Mouse (Mus musculus) embryonic facial prominence, embryonic 13.5 days (tissue): ENCODE measurements around the gene Tac4. TPM values are rescaled to one million over a fixed set of nuclear protein-coding genes. Genes with fewer than 3 reads are reported as not detected.

ENCODE experiments used
- ATAC-seq: fragments of 200-750 bp; cut with Nextera tagmentation; 2 replicates; pipeline ENCODE4 v1.8.0; 2017; ENCODE audit warnings: low read depth; ENCODE audit not compliant: insufficient number of reproducible peaks, insufficient read depth, low FRiP score, low TSS enrichment
- H3K27ac ChIP-seq: fragments of 300-500 bp; sonication (generic); 2 replicates; pipeline ENCODE4 v1.5.1; 2015; ENCODE audit warnings: moderate library complexity, mild to moderate bottlenecking, inconsistent platforms
- H3K27me3 ChIP-seq: fragments of 300-500 bp; sonication (generic); 2 replicates; pipeline ENCODE4 v1.6.1; 2015; ENCODE audit warnings: mild to moderate bottlenecking, inconsistent platforms
- H3K36me3 ChIP-seq: fragments of 300-500 bp; sonication (generic); 2 replicates; pipeline ENCODE4 v1.6.1; 2015; ENCODE audit warnings: mild to moderate bottlenecking, inconsistent platforms
- H3K4me1 ChIP-seq: fragments of 300-500 bp; sonication (generic); 2 replicates; pipeline ENCODE4 v1.6.1; 2015; ENCODE audit warnings: inconsistent platforms
- H3K4me2 ChIP-seq: fragments of 300-500 bp; sonication (generic); 2 replicates; pipeline ENCODE4 v1.6.1; 2015; ENCODE audit warnings: moderate library complexity, mild to moderate bottlenecking, inconsistent platforms
- H3K4me3 ChIP-seq: fragments of 300-500 bp; sonication (generic); 2 replicates; pipeline ENCODE4 v1.5.1; 2015; ENCODE audit warnings: mild to moderate bottlenecking, inconsistent platforms
- H3K9ac ChIP-seq: fragments of 300-500 bp; sonication (generic); 2 replicates; pipeline ENCODE4 v1.6.1; 2015; ENCODE audit warnings: mild to moderate bottlenecking, inconsistent platforms
- H3K9me3 ChIP-seq: fragments of 300-500 bp; sonication (generic); 2 replicates; pipeline ENCODE4 v1.6.1; 2016; ENCODE audit warnings: inconsistent platforms
- WGBS: fragments of 180-500 bp; shearing (Covaris S2); methylation state at CpG from one replicate; pipeline ENCODE4 v1.1.7; 2015; ENCODE audit warnings: mixed read lengths; 5-methylcytosine and 5-hydroxymethylcytosine counted together
- polyA plus RNA-seq: library from polyadenylated mRNA; unstranded; fragments of >200 nt; fragmentation: Nextera tagmentation; extraction: Ambion mirVana; gene quantifications from 2 replicates; pipeline ENCODE4 v1.2.1, GENCODE M21; 2015

The Tac4 gene
- polyA plus RNA-seq, 1 experiment from 2014 or later, result not detected

DNA sequence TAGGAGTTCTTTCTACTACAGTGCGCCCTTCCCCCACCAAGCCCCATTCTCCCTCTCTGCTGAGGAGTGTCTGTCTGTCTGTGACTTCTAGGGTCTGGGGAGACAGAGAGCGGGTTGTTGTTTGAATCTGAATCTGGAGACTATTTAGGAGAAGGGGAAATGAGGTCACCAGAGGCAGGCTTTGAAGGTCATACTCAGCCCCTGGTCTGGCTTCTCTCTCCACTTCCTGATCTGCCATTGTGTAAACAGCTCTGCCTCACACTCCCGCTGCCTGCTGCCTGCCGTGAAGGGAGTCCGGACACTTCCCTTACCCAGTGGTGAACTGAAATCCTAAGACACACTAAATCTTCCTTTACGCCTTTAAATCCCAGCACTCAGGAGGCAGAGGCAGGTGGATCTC is 22.9 kb upstream of the Tac4 start:
- H3K4me3 ChIP-seq, result no peak overlapping the region
- 50% methylated on average over 6 of the region's 6 CpGs for whole genome bisulfite sequencing
- H3K36me3 ChIP-seq, result no peaks in the 10 kb centered on the region
- no peak for ATAC-seq
- no peak overlapping the region for H3K4me2 ChIP-seq
- H3K27ac ChIP-seq, result no peak overlapping the region
- H3K27me3 ChIP-seq, result no peaks in the 10 kb centered on the region
- no peaks in the 10 kb centered on the region for H3K9me3 ChIP-seq
- H3K9ac ChIP-seq, result no peak overlapping the region
- peaks cover 11% of the 10 kb centered on the region for H3K4me1 ChIP-seq

- H3K9me3 ChIP-seq, result no peaks in the 10 kb centered on the region
- no peak overlapping the region for H3K27ac ChIP-seq
- no peaks in the 10 kb centered on the region for H3K27me3 ChIP-seq
- peaks cover 26% of the 10 kb centered on the region for H3K4me1 ChIP-seq
- H3K4me3 ChIP-seq, result no peak overlapping the region
- H3K9ac ChIP-seq, result no peak overlapping the region
- no peak for ATAC-seq
- 67% methylated on average over 6 of the region's 6 CpGs for WGBS
- no peaks in the 10 kb centered on the region for H3K36me3 ChIP-seq
- H3K4me2 ChIP-seq, result no peak overlapping the region
These were observed 18.7 kb upstream of the Tac4 start for GRCm38 (mm10) chr11:95242653-95243052.

DNA sequence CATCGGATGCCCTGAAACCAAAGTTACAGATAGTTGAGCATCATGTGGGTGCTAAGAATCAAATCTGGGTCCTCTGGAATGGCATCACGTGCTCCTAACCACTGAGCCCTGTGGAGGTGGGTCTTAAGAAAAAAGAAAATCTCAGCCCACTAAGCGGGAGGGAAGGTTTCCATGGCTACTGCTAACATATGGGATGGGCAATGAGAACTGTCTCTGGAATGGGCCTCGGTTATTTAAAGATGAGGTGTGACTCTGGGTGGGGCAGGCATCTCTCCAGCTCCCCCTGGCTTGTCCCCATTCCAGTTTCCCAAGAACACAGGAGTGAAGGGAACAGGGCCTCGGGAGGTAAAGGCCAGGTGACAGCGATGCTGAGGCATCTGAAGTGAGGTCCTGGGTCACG is 15.9 kb upstream of the Tac4 start:
- Histone ChIP-seq H3K27ac (no peak overlapping the region), H3K9me3 (no peaks in the 10 kb centered on the region), H3K9ac (no peak overlapping the region), H3K4me1 (peaks cover 33% of the 10 kb centered on the region), H3K27me3 (no peaks in the 10 kb centered on the region), H3K36me3 (no peaks in the 10 kb centered on the region), H3K4me2 (no peak overlapping the region), H3K4me3 (no peak overlapping the region)
- WGBS, result 73% methylated on average over 7 of the region's 7 CpGs
- no peak for ATAC-seq

DNA sequence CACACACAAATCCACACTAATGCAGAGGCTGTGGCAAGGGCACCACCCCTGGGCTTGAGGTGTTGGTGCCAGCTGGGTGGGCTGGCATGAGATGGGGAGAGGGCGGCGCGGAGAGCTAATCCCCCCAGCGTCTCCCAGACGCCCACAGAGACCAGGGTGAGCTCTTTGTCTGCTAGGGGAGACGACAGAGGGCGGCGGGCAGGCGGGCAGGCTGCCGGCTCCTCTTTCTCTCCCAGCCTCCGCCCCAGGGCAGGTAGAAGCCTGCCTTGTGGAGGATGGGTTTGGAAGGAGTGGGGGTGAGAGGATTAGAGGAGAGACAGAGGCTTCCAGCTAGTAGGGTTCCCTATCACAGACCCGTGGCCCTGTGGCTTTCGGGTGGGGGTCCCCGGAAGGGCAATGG is 14.3 kb upstream of the Tac4 start:
- Histone ChIP-seq H3K36me3 (no peaks in the 10 kb centered on the region), H3K9me3 (no peaks in the 10 kb centered on the region), H3K4me1 (peaks cover 32% of the 10 kb centered on the region), H3K4me2 (peak overlapping the region; percentile 22), H3K4me3 (no peak overlapping the region), H3K27ac (peak overlapping the region; percentile 75), H3K27me3 (no peaks in the 10 kb centered on the region), H3K9ac (peak overlapping the region; percentile 49; the same call in 1 of the 2 replicates)
- peak; percentile 33; the same call in 1 of the 2 replicates for ATAC-seq
- 24% methylated on average over 14 of the region's 14 CpGs for WGBS

DNA sequence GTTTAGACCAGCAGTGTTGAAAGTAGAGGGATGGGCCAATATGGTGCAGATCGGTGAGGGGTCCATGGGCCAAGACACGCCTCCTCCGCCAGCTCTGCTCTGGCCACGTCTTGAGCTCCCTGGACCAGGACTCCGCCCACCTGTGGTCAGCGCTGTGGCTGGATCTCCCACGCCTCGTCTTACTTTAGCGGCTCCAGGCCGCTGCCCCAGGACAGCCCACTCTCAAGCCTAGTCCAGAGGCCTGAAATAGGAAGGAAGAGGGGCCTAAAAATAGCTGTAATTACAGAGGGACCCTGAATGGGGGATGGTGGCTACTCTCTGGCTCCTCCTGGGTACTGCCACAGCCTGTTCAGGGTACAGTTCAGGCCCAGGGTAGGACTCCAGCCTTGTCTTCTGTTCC is 11.2 kb upstream of the Tac4 start:
- no peak overlapping the region for H3K4me3 ChIP-seq
- WGBS, result 49% methylated on average over 10 of the region's 10 CpGs
- no peaks in the 10 kb centered on the region for H3K36me3 ChIP-seq
- peak overlapping the region; percentile 7; the same call in 1 of the 2 replicates for H3K27ac ChIP-seq
- peaks cover 32% of the 10 kb centered on the region for H3K4me1 ChIP-seq
- H3K4me2 ChIP-seq, result no peak overlapping the region
- H3K9ac ChIP-seq, result no peak overlapping the region
- 0 out of 2 replicates have a peak, but pooled peaks have one; percentile 21 for ATAC-seq
- no peaks in the 10 kb centered on the region for H3K27me3 ChIP-seq
- no peaks in the 10 kb centered on the region for H3K9me3 ChIP-seq

GRCm38 (mm10) chr11:95251295-95251694 is 10.0 kb upstream of the Tac4 start:
- no peak for ATAC-seq
- peaks cover 24% of the 10 kb centered on the region for H3K4me1 ChIP-seq
- 3% methylated on average over 11 of the region's 11 CpGs for WGBS
- no peak overlapping the region for H3K4me3 ChIP-seq
- no peaks in the 10 kb centered on the region for H3K36me3 ChIP-seq
- no peak overlapping the region for H3K27ac ChIP-seq
- H3K27me3 ChIP-seq, result no peaks in the 10 kb centered on the region
- no peaks in the 10 kb centered on the region for H3K9me3 ChIP-seq
- H3K4me2 ChIP-seq, result peak overlapping the region; percentile 14; the same call in 1 of the 2 replicates
- H3K9ac ChIP-seq, result no peak overlapping the region

GRCm38 (mm10) chr11:95252104-95252503 is 9.2 kb upstream of the Tac4 start:
- H3K9ac ChIP-seq, result 0 out of 2 replicates have a peak overlapping the region, but pooled peaks have one; percentile 16
- no peak for ATAC-seq
- H3K4me2 ChIP-seq, result no peak overlapping the region
- H3K9me3 ChIP-seq, result no peaks in the 10 kb centered on the region
- H3K4me1 ChIP-seq, result peaks cover 16% of the 10 kb centered on the region
- H3K27ac ChIP-seq, result no peak overlapping the region
- no peaks in the 10 kb centered on the region for H3K36me3 ChIP-seq
- 84% methylated on average over 6 of the region's 6 CpGs for WGBS
- no peaks in the 10 kb centered on the region for H3K27me3 ChIP-seq
- no peak overlapping the region for H3K4me3 ChIP-seq

DNA sequence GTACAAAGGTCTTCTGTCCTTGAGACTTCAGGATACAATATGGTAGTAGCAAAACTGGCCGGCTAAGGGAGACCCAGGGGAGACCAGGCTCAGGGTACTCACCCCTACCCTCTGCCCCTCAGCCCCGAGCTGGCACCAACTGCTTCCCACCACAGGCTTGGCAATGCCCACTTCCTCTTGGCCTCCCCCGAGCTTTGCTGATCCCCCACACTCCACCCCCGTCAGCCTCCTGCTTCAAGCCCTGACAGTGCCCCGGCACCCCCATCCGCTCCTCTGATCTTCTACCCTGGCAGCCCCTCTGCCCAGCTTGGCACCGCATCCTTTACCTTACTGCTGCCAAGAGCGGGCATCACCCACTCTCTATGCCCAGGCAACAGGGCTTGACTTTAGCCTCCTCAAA is 7.2 kb upstream of the Tac4 start:
- no peak overlapping the region for H3K4me2 ChIP-seq
- no peaks in the 10 kb centered on the region; the same call in 1 of the 2 replicates for H3K27me3 ChIP-seq
- H3K9ac ChIP-seq, result no peak overlapping the region
- H3K36me3 ChIP-seq, result no peaks in the 10 kb centered on the region
- no peak for ATAC-seq
- H3K4me3 ChIP-seq, result no peak overlapping the region
- H3K27ac ChIP-seq, result no peak overlapping the region
- H3K9me3 ChIP-seq, result no peaks in the 10 kb centered on the region
- peaks cover 18% of the 10 kb centered on the region for H3K4me1 ChIP-seq
- 81% methylated on average over 8 of the region's 8 CpGs for WGBS

- H3K9ac ChIP-seq, result no peak overlapping the region
- no peak overlapping the region for H3K4me2 ChIP-seq
- H3K27me3 ChIP-seq, result no peaks in the 10 kb centered on the region; the same call in 1 of the 2 replicates
- H3K4me1 ChIP-seq, result peaks cover 14% of the 10 kb centered on the region
- no peak overlapping the region for H3K27ac ChIP-seq
- no peaks in the 10 kb centered on the region for H3K36me3 ChIP-seq
- H3K4me3 ChIP-seq, result no peak overlapping the region
- WGBS, result 76% methylated on average over 6 of the region's 6 CpGs
- H3K9me3 ChIP-seq, result no peaks in the 10 kb centered on the region
- no peak for ATAC-seq
These were observed 5.6 kb upstream of the Tac4 start for GRCm38 (mm10) chr11:95255747-95256146.

DNA sequence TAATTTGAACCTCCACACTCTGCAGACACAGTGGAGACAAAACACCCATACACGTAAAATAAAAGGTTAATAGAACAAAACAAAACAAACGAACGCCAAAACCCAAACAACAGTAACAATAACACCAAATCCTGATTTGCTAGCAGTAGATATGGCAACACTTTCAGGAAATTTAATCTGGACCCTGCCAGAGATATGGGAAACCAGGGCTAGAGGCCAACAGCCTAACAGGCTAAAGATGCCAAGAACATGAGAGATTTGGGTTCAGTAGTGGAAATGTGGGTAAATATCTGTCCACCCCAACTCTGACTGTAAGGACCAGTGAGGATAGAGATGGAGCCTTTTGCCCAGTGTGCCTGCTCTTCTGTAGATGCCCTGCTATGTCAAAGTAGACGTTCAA is 3.4 kb upstream of the Tac4 start:
- ATAC-seq, result no peak
- H3K4me1 ChIP-seq, result peaks cover 14% of the 10 kb centered on the region
- H3K4me2 ChIP-seq, result peak overlapping the region; percentile 90
- H3K4me3 ChIP-seq, result peak overlapping the region; percentile 60
- H3K27me3 ChIP-seq, result no peaks in the 10 kb centered on the region; the same call in 1 of the 2 replicates
- H3K27ac ChIP-seq, result no peak overlapping the region
- H3K9ac ChIP-seq, result no peak overlapping the region
- H3K9me3 ChIP-seq, result no peaks in the 10 kb centered on the region
- WGBS, result 57% methylated on average over 4 of the region's 4 CpGs
- H3K36me3 ChIP-seq, result no peaks in the 10 kb centered on the region

DNA sequence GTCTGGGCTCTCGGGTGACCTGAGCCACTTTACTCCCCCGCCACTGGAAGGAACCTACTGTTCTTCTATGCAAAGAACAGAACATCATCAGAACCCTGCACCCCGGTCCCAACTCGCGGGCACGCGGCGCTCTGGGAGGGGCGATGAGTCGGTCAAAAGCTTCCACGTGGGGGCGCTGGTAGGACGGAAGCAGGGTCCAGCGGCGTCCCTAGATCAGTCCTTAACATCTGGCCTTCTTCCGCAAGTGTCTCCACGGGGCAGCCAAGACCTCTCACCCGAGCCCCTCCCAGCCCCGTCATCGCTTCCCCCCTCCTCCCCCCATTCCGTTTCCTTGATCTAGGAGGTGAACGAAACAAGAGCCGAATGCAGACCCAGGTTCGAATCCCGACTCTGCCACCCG is 2.8 kb upstream of the Tac4 start:
- H3K27me3 ChIP-seq, result no peaks in the 10 kb centered on the region; the same call in 1 of the 2 replicates
- peak overlapping the region; percentile 90 for H3K4me2 ChIP-seq
- H3K27ac ChIP-seq, result peak overlapping the region; percentile 86
- peak overlapping the region; percentile 83 for H3K9ac ChIP-seq
- no peaks in the 10 kb centered on the region for H3K36me3 ChIP-seq
- H3K4me1 ChIP-seq, result peaks cover 14% of the 10 kb centered on the region
- 0 out of 2 replicates have a peak, but pooled peaks have one; percentile 50 for ATAC-seq
- peak overlapping the region; percentile 60 for H3K4me3 ChIP-seq
- no peaks in the 10 kb centered on the region for H3K9me3 ChIP-seq
- WGBS, result under 1% methylated on average over 26 of the region's 26 CpGs

DNA sequence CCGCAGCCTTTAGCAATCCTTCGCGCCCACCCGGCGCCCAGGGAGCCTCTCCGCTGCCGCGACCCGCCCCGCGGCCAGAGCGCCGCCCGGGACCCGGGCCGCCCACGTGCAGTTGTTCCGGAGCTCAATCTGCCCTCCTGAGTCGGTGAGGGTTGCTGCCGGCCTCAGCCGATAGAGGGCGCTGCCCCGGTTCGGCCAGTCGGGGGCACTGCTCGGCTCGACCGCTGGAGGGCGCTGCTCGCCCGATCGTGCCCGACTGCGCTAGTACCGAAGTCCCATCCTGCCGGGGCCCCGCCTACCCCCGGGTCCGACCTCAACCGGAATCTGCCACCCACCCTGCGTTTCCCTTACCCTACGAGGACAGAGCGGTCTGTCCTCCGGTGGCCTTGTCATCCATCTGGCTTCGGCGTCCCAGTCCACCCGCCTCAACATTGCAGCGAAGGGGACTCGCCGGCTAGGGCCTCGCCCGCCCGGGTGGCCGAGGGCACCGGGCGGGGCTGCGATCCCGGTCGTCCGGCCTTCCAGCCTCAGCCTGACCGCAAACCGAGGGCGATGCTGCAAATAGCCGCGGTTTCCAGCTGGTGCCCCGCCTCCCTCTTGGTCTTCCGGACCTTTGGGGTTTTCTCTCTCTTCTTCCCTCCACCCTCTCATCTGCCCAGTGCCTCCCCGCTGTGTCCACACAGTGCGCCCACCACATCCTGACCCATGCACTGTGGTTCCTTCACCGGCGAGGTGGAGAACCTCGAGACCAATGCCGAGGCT is 2.1 kb upstream of the Tac4 start:
- Histone ChIP-seq H3K4me3 (peak overlapping the region; percentile 60), H3K27ac (peak overlapping the region; percentile 86), H3K9me3 (no peaks in the 10 kb centered on the region), H3K9ac (peak overlapping the region; percentile 83), H3K27me3 (no peaks in the 10 kb centered on the region; the same call in 1 of the 2 replicates), H3K36me3 (no peaks in the 10 kb centered on the region), H3K4me1 (peaks cover 18% of the 10 kb centered on the region), H3K4me2 (peak overlapping the region; percentile 90)
- under 1% methylated on average over 73 of the region's 73 CpGs for WGBS
- ATAC-seq, result peak; percentile 67
